Mouse (Mus musculus) C2C12 (cell line): ENCODE results near the gene C1qtnf1. TPM values are rescaled to one million over a fixed set of nuclear protein-coding genes. Genes with fewer than 3 reads are reported as not detected.

Source experiments
- H3K27me3 ChIP-seq: one replicate; pipeline ENCODE4 v1.6.1; 2011; ENCODE audit not compliant: control insufficient read depth, insufficient read depth, insufficient read length
- H3K36me3 ChIP-seq: one replicate; pipeline ENCODE4 v1.6.1; 2011; ENCODE audit not compliant: control insufficient read depth, insufficient read depth
- H3K4me3 ChIP-seq: one replicate; pipeline ENCODE4 v1.5.1; 2011; ENCODE audit warnings: mild to moderate bottlenecking, control low read depth; ENCODE audit not compliant: poor library complexity, insufficient read depth, severe bottlenecking
- H3K79me2 ChIP-seq: one replicate; pipeline ENCODE4 v1.6.1; 2011; ENCODE audit not compliant: control insufficient read depth, insufficient read depth
- H3K79me3 ChIP-seq: one replicate; pipeline ENCODE4 v1.6.1; 2011; ENCODE audit warnings: low read depth, control low read depth
- H3ac ChIP-seq: one replicate; pipeline ENCODE3; 2011; ENCODE audit warnings: low read depth; ENCODE audit not compliant: control insufficient read depth, insufficient read length
- CEBPB ChIP-seq: IDR thresholded peaks from one replicate; pipeline ENCODE4 v1.6.1; 2011; ENCODE audit warnings: low read depth, mild to moderate bottlenecking, control low read depth, moderate library complexity
- CTCF ChIP-seq: IDR thresholded peaks from one replicate; pipeline ENCODE4 v1.5.1; 2011; ENCODE audit not compliant: control insufficient read depth, insufficient read depth, insufficient read length
- FOSL1 ChIP-seq: IDR thresholded peaks from one replicate; pipeline ENCODE4 v1.8.0; 2011; ENCODE audit warnings: mild to moderate bottlenecking, low read length; ENCODE audit not compliant: poor library complexity, insufficient read depth, severe bottlenecking
- MAX ChIP-seq: IDR thresholded peaks from one replicate; pipeline ENCODE4 v1.6.1; 2011; ENCODE audit warnings: mild to moderate bottlenecking, control low read depth
- MYOD1 ChIP-seq: IDR thresholded peaks from one replicate; pipeline ENCODE4 v1.6.1; 2011; ENCODE audit warnings: low read depth; ENCODE audit not compliant: control insufficient read depth, insufficient read length
- MYOG ChIP-seq: IDR thresholded peaks from one replicate; pipeline ENCODE4 v1.6.1; 2011; ENCODE audit not compliant: control insufficient read depth, insufficient read length; ENCODE audit errors: extremely low read depth
- USF1 ChIP-seq: IDR thresholded peaks from one replicate; pipeline ENCODE4 v1.6.1; 2011; ENCODE audit warnings: low read depth, mild to moderate bottlenecking, control low read depth, moderate library complexity
- polyA plus RNA-seq: library from polyadenylated mRNA; unstranded; fragments of >200 nt; fragmentation: generic; extraction: Trizol; gene quantifications from one replicate; pipeline ENCODE4 v1.2.1, GENCODE M21; 2012; ENCODE audit warnings: missing spikeins

Gene C1qtnf1
- polyA plus RNA-seq, 1 experiment, result 2.0 TPM

DNA sequence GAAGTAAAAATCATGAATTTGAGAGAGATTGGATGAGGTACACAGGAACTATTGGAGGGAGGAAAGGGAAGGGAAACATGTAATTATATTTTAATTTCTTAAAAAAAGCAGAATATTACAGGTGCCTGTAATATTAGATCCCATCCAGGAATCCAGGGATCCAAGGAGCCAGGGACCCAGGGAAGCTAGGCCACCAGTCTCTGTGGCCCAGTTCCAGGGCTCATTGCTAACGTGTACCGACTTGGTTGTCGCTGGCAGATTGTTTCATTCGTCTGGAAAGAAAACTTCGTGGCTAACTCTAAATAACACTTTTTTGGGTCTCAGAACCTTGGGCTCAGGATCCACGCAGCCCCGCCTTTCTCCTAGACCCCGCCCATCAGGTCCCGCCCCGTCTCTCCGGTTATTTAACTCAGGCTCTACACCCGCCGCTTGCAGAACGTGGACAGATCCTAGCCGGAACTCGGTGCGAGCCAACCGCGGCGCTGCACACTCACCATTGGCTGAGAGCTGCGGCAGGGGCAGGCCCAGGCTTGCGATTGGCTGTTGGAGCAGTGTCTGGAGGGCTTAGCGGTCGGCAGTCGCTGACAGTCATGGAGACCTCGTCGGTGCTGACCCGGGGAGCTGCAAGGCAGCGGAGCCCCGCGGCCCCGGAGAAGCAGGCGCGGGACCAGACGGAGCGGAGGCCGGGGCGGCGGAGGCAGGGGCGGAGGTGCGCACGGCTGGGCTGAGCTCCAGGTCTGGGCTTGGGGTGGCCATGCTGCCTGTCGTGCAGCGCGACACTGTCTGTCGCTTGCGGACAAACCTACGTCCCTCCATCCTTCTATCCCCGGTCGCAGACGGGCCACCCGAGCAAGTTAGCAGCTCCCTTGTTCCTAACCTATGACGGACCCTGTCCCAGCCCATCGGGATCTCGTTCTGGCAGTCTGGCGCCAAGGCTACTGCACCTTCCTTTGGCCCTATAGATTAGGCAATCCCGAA lies 48.7 kb downstream of the C1qtnf1 start, which contains the start of gene Engase:
TSS of gene Engase (plus strand) at position 434 of the 978 bp plus-strand sequence.
- Histone ChIP-seq H3K36me3 (no peaks in the 10 kb centered on the region), H3K4me3 (peak within 1 kb of the TSS; percentile 40), H3ac (peak within 1 kb of the TSS; percentile 89), H3K79me3 (no peaks in the 10 kb centered on the region), H3K79me2 (no peaks in the 10 kb centered on the region), H3K27me3 (peaks cover 10% of the 10 kb centered on the region)
- no peak for TF ChIP-seq CTCF
- peak; percentile 63 for TF ChIP-seq MAX

DNA sequence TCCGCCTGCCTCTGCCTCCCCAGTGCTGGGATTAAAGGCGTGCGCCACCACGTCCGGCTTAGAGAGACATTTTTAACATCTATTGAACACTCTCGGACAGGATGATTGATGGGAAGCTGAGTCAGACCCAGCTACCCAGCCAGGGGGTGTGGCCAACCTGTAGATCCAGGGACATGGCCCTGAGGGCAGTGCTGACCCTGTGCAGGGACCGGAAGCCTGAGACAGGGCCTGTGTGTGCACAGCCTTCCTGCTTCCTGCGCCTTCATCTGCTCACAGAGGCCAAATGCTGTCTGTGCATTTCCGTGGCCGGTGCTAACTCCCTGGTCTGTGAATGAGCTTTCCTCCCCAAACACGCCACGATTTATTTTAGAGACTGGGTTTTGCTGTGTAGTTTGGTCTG lies 51.8 kb downstream of the C1qtnf1 start:
- TF ChIP-seq CEBPB, result no peak
- TF ChIP-seq USF1, result no peak
- no peak for TF ChIP-seq MAX
- TF ChIP-seq MYOD1, result no peak
- no peak for TF ChIP-seq MYOG
- TF ChIP-seq CTCF, result no peak
- no peak for TF ChIP-seq FOSL1
- no peaks in the 10 kb centered on the region for H3K79me2 ChIP-seq
- H3K4me3 ChIP-seq, result no peak overlapping the region
- no peaks in the 10 kb centered on the region for H3K79me3 ChIP-seq
- peaks cover 9% of the 10 kb centered on the region for H3K27me3 ChIP-seq
- no peak overlapping the region for H3ac ChIP-seq
- H3K36me3 ChIP-seq, result no peaks in the 10 kb centered on the region

DNA sequence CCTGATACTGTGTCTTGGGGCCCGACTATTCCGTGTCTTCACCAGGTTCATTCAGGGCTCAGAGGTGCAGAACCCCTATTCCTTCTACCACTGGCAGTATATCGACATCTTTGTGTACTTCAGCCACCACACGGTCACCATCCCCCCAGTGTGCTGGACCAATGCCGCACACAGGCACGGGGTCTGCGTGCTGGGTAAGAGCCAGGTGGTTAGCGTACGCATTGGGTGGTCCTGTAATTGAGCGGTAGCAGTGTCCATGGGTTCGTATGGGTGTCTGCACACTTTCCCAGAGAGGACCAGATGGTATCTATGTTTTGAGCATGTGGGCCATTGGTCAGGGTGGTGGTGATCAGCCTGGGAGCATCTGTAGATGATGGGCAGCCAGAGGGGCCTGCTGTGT lies 53.2 kb downstream of the C1qtnf1 start:
- no peaks in the 10 kb centered on the region for H3K79me3 ChIP-seq
- H3K27me3 ChIP-seq, result peaks cover 19% of the 10 kb centered on the region
- no peak overlapping the region for H3K4me3 ChIP-seq
- no peak for TF ChIP-seq MYOD1
- no peaks in the 10 kb centered on the region for H3K79me2 ChIP-seq
- H3ac ChIP-seq, result no peak overlapping the region
- no peaks in the 10 kb centered on the region for H3K36me3 ChIP-seq

DNA sequence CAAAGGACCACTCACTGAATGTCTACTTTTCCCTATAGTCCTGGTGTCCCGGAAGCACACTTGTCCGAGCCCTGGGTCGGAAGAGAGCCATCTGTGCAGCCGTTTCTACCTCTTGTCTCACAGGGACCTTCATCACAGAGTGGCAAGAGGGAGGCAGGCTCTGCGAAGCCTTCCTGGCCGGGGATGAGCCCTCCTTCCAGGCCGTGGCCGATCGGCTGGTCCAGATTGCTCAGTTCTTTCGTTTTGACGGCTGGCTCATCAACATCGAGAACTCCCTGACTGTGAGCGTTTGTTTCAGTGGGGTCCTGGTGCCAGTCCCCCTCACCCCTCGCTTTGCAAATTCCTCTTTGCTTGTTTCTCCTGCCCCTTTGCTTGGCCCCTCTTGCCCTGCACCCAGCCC lies 53.7 kb downstream of the C1qtnf1 start:
- Histone ChIP-seq H3K4me3 (no peak overlapping the region), H3K79me2 (no peaks in the 10 kb centered on the region), H3K27me3 (peaks cover 21% of the 10 kb centered on the region), H3K36me3 (no peaks in the 10 kb centered on the region), H3ac (no peak overlapping the region), H3K79me3 (no peaks in the 10 kb centered on the region)
- TF ChIP-seq CTCF, result no peak
- TF ChIP-seq MYOD1, result no peak
- TF ChIP-seq MYOG, result no peak
- no peak for TF ChIP-seq FOSL1
- TF ChIP-seq MAX, result no peak
- TF ChIP-seq USF1, result no peak
- TF ChIP-seq CEBPB, result no peak

DNA sequence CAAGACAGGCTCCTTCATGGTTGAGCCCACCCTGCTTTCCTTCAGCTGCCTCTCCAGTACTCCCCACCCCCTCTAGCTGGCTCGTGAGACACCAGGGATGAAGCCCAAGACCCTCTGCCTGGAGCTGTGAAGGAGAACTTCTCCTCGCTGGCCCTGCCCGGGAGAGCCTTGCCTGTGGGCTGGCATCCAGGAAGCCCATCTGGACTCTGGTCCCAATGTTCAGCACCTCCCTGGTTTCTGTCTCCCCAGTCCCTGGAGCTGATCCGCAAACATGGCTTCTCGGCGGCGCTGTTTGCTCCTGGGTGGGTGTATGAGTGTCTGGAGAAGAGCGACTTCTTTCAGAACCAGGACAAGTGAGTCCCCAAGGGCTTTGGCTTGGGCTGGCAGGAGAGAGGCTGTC lies 56.2 kb downstream of the C1qtnf1 start:
- Histone ChIP-seq H3ac (no peak overlapping the region), H3K36me3 (no peaks in the 10 kb centered on the region), H3K79me3 (no peaks in the 10 kb centered on the region), H3K79me2 (no peaks in the 10 kb centered on the region), H3K27me3 (peaks cover 45% of the 10 kb centered on the region), H3K4me3 (no peak overlapping the region)
- TF ChIP-seq FOSL1, result no peak
- TF ChIP-seq MYOD1, result no peak
- no peak for TF ChIP-seq CTCF
- TF ChIP-seq CEBPB, result no peak
- TF ChIP-seq MYOG, result no peak
- TF ChIP-seq USF1, result no peak
- no peak for TF ChIP-seq MAX

DNA sequence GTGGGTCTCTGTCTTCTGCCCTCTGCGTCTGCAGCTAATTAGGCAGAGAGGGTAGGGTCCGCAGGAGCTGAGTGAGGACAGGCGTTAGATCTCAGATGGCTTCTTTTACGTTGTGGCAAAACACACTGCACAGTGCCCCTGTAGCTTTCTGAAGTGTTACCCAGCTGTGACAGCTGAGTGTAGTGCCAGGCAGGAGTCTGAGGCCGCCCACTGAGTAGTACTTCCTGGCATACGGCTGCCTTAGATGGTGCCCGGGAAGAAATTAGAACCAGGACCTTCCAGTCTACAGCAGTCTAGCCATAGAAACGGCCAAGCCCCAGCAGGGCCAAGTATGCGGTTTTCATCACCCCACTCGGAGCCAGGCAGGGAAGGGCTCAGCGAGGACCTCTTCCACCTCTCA lies 57.3 kb downstream of the C1qtnf1 start:
- TF ChIP-seq MAX, result no peak
- no peak for TF ChIP-seq USF1
- no peak for TF ChIP-seq MYOG
- no peak for TF ChIP-seq MYOD1
- no peak for TF ChIP-seq CTCF
- no peak for TF ChIP-seq CEBPB
- TF ChIP-seq FOSL1, result no peak
- Histone ChIP-seq H3K79me2 (no peaks in the 10 kb centered on the region), H3K27me3 (peaks cover 57% of the 10 kb centered on the region), H3K36me3 (no peaks in the 10 kb centered on the region), H3K4me3 (no peak overlapping the region), H3ac (no peak overlapping the region), H3K79me3 (no peaks in the 10 kb centered on the region)
